Mouse (Mus musculus) kidney, adult 18-20 months (tissue): ENCODE measurements around the gene Nr2f2.
A peak's percentile ranks its signal among the peaks of the same experiment; 100 is the strongest.

ENCODE experiments used
- DNase-seq: peaks from one replicate; pipeline ENCODE4 v3.0.0; 2021

Gene Nr2f2

GRCm38 (mm10) chr7:70349981-70350670 lies 16.4 kb downstream of the Nr2f2 start:
- peak; percentile 46 for DNase-seq

DNA sequence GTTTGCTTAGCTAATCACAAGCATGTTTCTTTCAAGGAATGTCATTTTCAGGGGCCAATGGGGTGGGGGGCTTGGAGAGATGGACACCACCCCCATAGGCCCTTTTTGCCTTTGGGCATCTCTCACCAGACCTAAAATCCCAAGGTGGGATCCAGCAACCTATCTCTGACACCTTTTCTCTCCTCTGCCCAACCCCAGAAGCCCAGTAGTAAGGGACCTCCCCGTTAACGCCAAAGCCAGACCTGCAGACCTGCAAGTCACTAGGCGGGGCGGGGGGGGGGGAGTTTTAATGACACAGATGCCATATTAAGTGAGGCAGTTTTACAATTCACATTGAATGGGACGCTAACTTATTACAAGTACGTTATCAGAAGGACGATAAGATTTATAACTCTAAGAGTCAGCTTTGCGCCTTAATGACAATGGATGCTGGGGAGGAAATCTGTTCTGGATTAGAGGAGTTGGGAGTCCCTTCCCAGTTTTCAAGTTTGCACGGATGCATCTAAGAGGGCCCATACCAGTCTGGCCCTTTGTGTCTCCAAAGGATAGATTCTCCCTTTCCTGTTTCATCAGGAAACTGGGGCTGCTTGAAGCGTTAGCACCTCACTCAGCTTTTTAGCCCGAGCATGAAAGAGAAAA lies 17.4 kb downstream of the Nr2f2 start:
- DNase-seq = no peak

GRCm38 (mm10) chr7:70348064-70348976 lies 18.2 kb downstream of the Nr2f2 start:
- no peak for DNase-seq

GRCm38 (mm10) chr7:70347618-70347958 lies 18.9 kb downstream of the Nr2f2 start:
- DNase-seq = no peak

- no peak for DNase-seq
Measured at GRCm38 (mm10) chr7:70346951-70347617, 19.5 kb downstream of the Nr2f2 start.

DNA sequence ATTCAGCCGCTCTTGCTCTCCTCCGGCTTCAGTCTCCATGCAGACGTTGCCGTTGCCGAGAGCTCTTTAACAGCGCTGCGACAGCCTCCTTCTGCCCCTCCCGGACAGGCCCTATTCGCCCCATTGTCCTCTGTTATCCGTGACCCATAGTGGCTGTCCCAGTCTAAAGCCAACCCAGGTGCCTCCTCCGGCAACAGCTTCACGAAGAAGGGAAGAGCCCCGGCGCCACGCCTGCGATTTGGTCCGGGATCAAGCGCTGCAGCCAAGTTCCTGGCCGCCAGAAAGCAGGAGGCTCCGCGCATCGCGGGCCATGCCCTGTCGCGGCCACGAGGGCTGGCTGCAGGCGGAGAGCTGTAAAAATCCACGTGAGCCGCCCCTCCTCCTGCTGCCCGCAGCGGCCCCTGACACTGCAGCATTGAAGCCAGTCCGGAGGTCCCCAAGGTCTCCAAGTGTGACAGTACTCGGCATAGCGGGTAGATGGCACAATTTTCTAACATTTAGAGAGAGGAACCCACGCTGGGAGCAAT lies 20.5 kb downstream of the Nr2f2 start:
- peak; percentile 90 for DNase-seq

DNA sequence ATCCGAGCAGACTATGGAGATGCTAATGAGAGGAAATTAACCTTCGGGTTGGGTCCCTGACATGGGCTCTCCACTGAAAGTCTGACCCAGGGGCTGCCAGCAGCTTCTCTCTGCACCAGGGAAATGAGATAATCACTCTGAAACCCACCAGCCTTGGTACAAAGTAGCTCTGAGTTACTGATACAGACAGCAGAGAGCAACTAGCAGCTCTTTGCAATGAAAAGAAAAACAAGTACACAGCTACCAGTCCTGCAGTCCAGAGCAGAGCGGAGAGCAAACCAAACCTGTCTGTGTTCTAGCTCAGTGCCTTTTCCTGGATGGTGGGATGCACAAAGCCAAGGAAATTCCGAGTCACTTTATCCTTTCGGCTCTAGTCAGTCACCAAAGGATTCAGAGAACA lies 23.1 kb downstream of the Nr2f2 start:
- no peak for DNase-seq

DNA sequence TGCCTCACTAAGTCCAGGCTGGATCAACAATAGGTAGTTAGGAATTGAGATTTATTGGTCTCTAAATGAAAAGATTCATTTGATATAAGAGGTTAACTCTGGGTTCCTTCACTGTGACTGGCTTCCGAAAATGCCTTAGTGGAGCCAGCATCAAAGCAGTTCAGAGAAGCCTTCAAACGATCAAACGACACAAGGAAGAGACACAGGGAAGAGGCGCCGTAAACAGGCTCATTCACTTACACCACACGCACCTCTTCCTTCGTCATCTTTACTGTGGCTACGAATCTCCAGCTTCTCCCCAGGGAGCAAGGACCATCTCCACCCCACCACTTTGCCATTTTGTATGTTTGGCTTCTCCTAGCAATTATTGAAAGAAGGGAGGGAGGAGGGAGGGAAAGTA lies 23.8 kb downstream of the Nr2f2 start:
- DNase-seq = no peak

DNA sequence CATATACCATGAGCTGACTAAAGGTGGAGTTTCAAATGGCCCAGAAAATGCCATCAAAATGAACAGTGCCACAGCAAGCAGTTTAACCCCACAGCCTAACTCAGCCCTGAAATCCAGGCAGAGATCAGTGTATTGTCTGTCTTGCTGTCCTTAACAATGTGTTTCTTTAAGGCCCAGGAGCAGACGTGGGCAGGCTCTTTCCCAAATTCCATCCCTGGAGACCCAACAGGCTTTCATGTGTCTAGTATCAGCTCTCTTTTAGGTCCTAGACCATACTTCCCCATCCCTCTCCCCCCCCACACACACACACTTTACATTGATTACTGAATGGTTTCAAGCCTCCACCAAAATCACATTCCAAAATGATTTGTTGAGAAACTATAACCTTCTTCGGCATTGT lies 24.5 kb downstream of the Nr2f2 start:
- DNase-seq = no peak

DNA sequence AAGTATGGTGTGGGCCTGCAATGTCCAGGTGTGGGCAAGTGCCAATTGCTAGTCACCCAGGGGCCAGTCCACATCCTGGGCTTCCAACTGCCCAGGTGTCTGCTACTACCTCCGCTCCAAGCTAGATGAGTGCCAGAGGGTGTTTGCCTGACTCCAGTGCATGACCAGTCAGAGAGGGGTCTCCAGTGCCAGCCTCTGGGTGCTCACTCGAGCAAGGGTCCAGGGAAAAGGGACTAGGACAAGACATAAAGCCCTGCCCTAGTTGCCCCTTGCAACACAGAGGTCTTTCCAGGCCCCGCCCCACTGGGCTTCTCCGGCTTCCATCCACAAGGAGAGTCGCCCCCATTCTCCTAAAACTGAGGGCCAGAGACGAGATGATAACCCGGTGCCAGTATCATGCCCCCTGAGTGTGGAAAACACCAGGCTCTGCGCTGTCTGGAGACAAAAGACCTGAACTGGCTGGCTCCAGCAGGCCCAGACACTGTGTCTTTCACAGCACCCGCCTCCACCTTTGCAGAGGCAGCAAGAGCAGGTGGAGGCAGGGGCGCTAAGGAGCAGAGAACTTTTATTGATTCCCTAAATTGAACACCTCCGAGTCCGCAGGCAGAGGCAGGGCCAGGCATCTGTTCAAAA lies 26.4 kb downstream of the Nr2f2 start:
- DNase-seq = no peak

DNA sequence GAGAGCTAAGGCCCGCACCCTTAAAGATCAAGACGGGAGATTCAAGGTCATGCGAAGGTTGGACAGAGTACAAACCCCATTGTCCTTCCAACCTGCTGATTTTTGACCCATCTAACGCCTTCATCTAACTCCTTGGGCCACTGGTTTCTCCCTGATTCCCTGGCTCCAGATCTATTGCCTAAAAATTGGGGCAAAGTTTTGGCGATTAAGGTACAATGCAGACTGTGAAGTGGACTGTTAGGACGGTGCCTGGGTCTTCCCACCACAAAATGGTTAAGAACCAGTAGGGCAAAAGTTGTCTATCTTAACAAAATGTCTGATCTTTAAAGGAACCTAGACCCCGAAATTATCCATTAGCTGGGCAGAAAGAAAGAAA lies 28.3 kb downstream of the Nr2f2 start:
- DNase-seq = no peak

- DNase-seq = no peak
Measured at GRCm38 (mm10) chr7:70337581-70338264, 28.8 kb downstream of the Nr2f2 start.

DNA sequence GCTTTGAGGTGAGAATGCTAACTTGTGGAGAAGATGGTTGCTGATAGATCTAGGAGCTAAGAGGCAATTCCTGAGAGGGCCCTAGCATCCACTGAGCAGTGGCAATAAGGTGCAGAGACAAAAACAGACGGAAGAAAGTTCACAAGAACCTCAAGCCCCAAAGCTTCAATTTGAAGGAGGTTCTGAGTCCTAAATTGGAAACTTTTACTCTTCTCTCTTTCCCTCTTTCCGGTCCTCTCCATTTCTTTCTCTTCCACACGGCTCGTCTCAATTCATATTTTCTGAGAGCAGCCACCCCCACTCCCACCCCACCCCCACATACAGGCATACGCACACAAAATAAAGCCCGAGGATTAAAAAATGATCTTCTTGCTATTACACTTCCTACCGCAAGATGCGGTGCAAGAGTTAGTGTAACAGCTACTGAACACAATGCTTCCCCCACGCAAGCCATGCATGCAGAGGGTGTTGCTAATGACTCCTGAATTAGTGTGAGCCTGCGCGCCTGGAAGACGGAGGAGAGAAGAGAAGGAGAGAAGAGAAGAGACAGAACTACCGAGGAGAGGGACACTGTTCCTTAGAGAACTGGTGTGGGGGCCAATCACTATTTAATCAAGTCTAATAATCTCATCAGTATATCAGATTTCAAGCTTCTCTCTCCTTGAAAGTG lies 29.8 kb downstream of the Nr2f2 start:
- no peak for DNase-seq

GRCm38 (mm10) chr7:70336126-70336525 lies 30.4 kb downstream of the Nr2f2 start:
- no peak for DNase-seq

DNA sequence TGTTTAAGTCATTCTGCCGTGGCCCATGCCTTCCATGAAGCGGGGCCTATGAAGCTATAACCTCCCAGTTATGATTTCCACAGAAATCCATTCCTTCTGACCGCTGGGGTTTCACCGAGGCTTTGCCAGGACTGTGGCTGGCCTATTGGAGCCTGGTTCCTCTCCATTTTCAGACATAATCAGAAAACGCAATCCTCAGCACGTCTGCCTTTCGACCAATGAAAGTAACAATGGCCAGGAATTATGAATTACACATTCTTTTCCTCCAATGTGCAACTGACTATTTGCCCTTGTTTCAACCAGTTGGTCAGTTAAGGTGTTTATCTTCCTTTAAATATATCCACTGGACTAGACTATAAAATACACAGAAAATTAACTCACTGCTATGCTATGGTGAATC lies 31.1 kb downstream of the Nr2f2 start:
- no peak for DNase-seq

DNA sequence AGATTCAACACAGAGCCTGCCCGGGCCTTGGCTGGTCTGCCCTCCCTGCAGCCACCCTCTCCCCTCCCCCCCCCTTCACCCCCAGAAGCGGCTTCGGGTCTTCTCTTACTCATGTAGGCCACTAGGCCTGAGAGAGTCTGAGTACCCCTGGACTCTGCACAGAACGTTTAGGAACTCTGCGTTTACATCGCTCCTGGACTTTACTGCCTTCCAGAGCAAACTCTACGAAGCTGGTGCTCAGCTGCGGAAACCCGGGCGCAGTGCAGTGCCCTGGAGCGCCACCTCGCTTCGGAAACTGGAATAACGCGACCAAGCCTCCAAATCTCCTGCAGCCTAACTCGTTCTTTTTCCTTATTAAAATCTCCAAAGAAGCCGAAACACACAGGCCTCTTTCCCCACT lies 31.7 kb downstream of the Nr2f2 start:
- peak; percentile 91 for DNase-seq

DNA sequence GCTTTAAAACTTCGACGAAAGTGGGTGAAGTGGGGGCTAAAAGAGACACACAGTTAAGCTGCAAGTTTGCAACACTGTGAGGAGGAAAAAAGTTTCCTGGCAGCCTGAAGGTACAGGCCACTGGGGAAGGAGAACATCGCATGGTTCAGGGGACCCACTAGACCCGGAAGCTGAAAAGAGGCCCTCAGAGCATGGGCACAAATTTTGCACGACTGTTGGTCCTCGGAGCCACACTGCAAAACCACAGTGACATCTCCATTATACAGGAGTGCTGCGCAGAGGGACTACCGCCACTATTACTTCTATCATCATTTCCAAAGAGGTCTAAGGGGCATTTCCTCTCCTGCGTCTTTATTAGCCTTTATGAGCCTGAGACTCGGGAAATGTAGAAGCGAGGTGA lies 32.7 kb downstream of the Nr2f2 start:
- DNase-seq = no peak

GRCm38 (mm10) chr7:70332926-70333664 lies 33.4 kb downstream of the Nr2f2 start:
- no peak for DNase-seq

GRCm38 (mm10) chr7:70332064-70332850 lies 34.3 kb downstream of the Nr2f2 start:
- DNase-seq = no peak
